Mouse (Mus musculus): ENCODE results near the gene P3h1.
A peak's percentile ranks its signal among the peaks of the same experiment; 100 is the strongest.

Gene P3h1

GRCm38 (mm10) chr4:119275226-119275625, 42.5 kb downstream of the P3h1 start:
- DNase-seq (ENCODE audit: low read depth, low spot score), result no peak

- DNase-seq (ENCODE audit: low read depth, low spot score), result no peak
Observed at GRCm38 (mm10) chr4:119275726-119276125, 43.0 kb downstream of the P3h1 start.

- DNase-seq (ENCODE audit: low read depth, low spot score), result peak; percentile 62
Observed at GRCm38 (mm10) chr4:119278784-119279183, 46.1 kb downstream of the P3h1 start.

GRCm38 (mm10) chr4:119284861-119285260, 52.1 kb downstream of the P3h1 start:
- no peak for DNase-seq (ENCODE audit: low read depth, low spot score)

DNA sequence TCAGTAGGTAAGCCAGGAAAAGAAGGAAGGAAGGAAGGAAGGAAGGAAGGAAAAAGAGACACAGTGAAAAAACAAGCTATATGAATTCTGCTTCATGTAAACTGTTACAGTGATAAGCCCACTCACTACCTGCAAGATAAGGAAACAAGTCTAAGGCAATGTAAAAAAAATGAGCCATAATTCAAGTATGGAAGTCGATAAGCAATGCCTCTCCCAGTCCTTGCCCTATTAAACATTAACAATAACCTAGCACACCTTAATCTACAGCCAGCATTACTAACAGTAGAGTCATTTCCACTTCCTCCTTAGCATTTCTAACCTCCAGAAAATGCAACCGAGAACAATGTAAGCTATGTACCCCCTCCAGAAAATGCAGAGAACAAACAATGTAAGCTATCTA, 52.6 kb downstream of the P3h1 start:
- no peak for DNase-seq (ENCODE audit: low read depth, low spot score)

DNA sequence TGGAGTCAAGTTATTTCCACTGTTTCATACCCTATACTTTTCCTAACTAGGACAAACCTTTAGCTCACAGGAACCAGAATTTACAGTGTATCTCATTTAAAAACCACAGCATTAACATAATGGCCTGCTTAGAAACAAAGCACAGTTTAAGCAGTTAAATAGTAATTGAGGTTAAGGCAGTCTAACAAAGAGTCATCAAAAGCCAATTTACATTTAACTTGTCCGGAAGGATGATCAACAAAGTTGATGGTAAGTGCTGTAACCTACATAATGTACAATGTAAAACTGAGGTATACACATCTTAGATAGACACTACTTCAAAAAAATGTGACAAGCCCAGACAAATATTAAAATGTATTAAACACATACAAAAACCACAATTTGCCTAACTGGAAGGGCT, 59.2 kb downstream of the P3h1 start:
- DNase-seq (ENCODE audit: low read depth, low spot score), result peak; percentile 51

- peak; percentile 78 for DNase-seq (ENCODE audit: low read depth, low spot score)
Observed at GRCm38 (mm10) chr4:119292771-119293573, 60.3 kb downstream of the P3h1 start.

GRCm38 (mm10) chr4:119293574-119294258, 61.0 kb downstream of the P3h1 start:
- peak; percentile 71 for DNase-seq (ENCODE audit: low read depth, low spot score)

DNA sequence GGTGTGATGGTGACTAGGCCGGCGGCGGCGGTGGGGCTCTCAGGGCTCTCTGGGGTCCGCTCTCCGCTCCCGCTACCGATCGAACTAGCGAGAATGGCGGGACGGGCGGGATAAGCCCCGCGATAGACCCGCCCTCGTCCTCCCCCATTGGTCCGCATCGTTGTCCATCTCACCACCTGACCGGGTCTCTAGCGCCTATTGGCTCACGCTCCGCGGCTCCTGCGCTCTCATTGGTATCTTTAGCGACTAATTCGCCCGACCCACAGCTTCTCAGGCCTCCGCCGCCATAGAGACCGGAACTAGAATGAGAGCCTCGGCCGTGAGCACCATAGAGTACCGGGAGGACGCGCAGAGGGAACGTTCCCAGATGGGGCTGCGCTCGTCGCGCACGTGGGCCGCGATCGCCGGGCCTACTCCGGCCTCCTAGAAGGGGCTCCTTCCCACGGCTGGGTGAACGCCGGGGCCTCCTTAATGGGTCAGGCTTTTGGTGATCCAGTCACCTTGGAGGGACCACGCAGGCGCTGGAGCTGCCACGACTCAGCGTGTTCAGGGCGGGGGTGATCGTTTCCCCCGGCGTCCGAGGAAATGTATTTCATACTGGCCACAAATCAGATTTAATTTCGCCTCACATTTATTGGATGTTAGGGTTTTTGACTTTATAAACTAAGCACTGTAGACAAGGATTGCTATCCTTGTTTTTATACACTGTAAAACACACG, 61.9 kb downstream of the P3h1 start, which contains the start of gene Ybx1:
TSS of gene Ybx1 (minus strand) at position 190 of the 719 bp plus-strand sequence.
- peak; percentile 99 for DNase-seq (ENCODE audit: low read depth, low spot score)

DNA sequence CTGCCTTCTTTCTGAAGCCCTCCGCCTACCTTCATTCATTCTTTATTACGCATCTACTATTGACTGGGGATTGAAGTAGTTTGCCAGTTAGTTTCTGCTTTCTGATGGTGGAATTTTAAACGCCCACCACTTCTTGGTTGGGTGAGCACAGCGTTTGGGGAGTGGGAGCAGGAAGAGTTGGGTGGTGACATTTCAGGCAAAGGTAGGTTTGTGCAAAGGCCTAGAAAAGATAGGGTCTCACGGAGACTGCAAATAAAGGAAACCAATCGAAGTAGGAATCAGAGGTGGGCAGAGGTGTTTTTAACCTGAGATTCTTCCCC, 62.4 kb downstream of the P3h1 start:
- DNase-seq (ENCODE audit: low read depth, low spot score), result no peak

- no peak for DNase-seq (ENCODE audit: low read depth, low spot score)
Observed at GRCm38 (mm10) chr4:119297361-119297760, 64.6 kb downstream of the P3h1 start.
